Mouse (Mus musculus) stomach, postnatal 0 days (tissue): ENCODE data around the gene Arid1a.

Experiments used
- CTCF ChIP-seq: IDR thresholded peaks from 2 replicates; pipeline ENCODE4 v1.5.1; 2016; ENCODE audit warnings: antibody characterized with exemption, low read depth, mild to moderate bottlenecking, moderate library complexity
- EP300 ChIP-seq: optimal IDR thresholded peaks from 2 replicates; pipeline ENCODE3; 2016; ENCODE audit warnings: antibody characterized with exemption

DNA sequence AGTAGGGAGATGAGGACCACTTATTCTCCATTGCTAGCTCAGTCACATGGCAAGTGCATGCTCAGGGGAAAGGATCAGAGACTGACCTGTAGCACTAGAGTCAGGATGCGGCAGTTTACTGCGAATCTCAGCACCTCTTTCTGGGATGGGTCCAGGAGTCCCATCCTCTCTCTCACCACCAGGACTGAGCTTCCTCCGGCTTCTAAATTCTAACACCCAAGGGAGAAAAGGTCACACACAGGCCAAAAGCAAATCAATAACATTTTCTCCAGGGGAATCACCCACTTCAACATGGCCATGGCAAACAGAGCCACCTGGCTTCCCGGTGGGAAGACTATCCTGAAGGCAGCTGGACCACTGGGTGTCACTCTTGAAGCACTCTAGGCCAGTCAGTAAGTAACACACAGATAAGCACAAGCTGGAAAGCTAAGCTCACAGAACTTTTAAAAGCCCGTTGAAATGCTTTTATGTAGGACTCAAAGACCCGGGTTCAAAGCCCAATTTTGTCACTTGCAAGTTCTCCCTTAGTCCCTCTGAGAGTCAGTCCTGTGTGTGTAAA is 86.8 kb downstream of the Arid1a start:
- TF ChIP-seq CTCF: peak; percentile 71
- no peak for TF ChIP-seq EP300
